Mouse (Mus musculus) hindbrain, embryonic 16.5 days (tissue): ENCODE measurements at regions not wholly inside any gene's neighbourhood (a gene's known extent, or its start where the extent isn't known, plus 50 kb on each side); places are given as distances from the start of the nearest gene placed in this dataset.

Experiments used
- ATAC-seq: fragments of 200-750 bp; cut with Nextera tagmentation; 2 replicates; pipeline ENCODE4 v1.8.0; 2017; ENCODE audit warnings: moderate TSS enrichment, moderate library complexity
- H3K27ac ChIP-seq: fragments of 300-500 bp; sonication (generic); 2 replicates; pipeline ENCODE4 v1.5.1; 2014; ENCODE audit warnings: low read depth, mild to moderate bottlenecking, control low read depth, low read length, moderate library complexity
- H3K27me3 ChIP-seq: fragments of 300-500 bp; sonication (generic); replicated peaks from 2 replicates; pipeline ENCODE4 v1.6.1; 2014; ENCODE audit warnings: low read length; ENCODE audit not compliant: control insufficient read depth, insufficient read depth
- H3K36me3 ChIP-seq: fragments of 300-500 bp; sonication (generic); 2 replicates; pipeline ENCODE4 v1.6.1; 2014; ENCODE audit warnings: mild to moderate bottlenecking, low read length, moderate library complexity, mixed read lengths; ENCODE audit not compliant: control insufficient read depth, insufficient read depth
- H3K4me1 ChIP-seq: fragments of 300-500 bp; sonication (generic); 2 replicates; pipeline ENCODE4 v1.6.1; 2014; ENCODE audit warnings: low read depth, low read length; ENCODE audit not compliant: control insufficient read depth, insufficient read depth
- H3K4me2 ChIP-seq: fragments of 300-500 bp; sonication (generic); 2 replicates; pipeline ENCODE4 v1.6.1; 2014; ENCODE audit warnings: mild to moderate bottlenecking, low read length, control low read depth, moderate library complexity
- H3K4me3 ChIP-seq: fragments of 300-500 bp; sonication (generic); 2 replicates; pipeline ENCODE4 v1.5.1; 2014; ENCODE audit warnings: mild to moderate bottlenecking, low read length, control low read depth, moderate library complexity
- H3K9ac ChIP-seq: fragments of 300-500 bp; sonication (generic); 2 replicates; pipeline ENCODE4 v1.6.1; 2014; ENCODE audit warnings: low read depth, mild to moderate bottlenecking, control low read depth, low read length, moderate library complexity
- H3K9me3 ChIP-seq: fragments of 300-500 bp; sonication (generic); 2 replicates; pipeline ENCODE4 v1.6.1; 2014; ENCODE audit warnings: mild to moderate bottlenecking, low read length, moderate library complexity; ENCODE audit not compliant: control insufficient read depth
- WGBS: fragments of 180-500 bp; shearing (Covaris S2); extraction: QIAGEN DNeasy Blood & Tissue Kit; methylation state at CpG from one replicate; pipeline ENCODE4 v1.1.7; 2014; 5-methylcytosine and 5-hydroxymethylcytosine counted together

DNA sequence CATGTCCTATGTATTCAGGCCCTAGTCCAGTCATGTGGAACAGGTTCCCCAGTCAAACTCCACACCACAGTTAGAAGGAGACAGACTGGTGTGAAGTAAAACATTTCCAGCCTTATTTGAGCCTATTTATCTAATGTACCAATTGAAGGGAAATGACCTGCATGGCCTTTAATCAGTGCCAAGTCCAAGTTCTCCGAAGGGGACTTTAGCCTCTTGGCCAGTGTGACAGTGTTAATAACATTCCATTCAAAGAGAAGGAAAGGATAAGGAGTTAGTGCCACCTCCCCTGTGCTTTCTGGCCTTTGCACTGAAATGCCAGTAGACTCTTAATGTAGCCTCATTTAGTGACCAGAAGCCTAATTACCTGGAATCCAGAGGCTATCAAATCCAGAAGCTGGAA lies 264.2 kb downstream of the Gm10184 start:
- H3K4me3 ChIP-seq = no peak overlapping the region
- no peak overlapping the region for H3K27ac ChIP-seq
- no peaks in the 10 kb centered on the region for H3K36me3 ChIP-seq
- no peak for ATAC-seq
- H3K9ac ChIP-seq = no peak overlapping the region
- no peaks in the 10 kb centered on the region for H3K4me1 ChIP-seq
- H3K4me2 ChIP-seq = no peak overlapping the region
- WGBS = 52% methylated on average over 1 of the region's 1 CpGs
- no peaks in the 10 kb centered on the region for H3K27me3 ChIP-seq
- H3K9me3 ChIP-seq = no peaks in the 10 kb centered on the region
